Mouse (Mus musculus) kidney, adult 9 months (tissue): ENCODE data around the gene 1700016D06Rik.

Source experiments
- DNase-seq: peaks from one replicate; pipeline ENCODE4 v3.0.0; 2022

Gene 1700016D06Rik

DNA sequence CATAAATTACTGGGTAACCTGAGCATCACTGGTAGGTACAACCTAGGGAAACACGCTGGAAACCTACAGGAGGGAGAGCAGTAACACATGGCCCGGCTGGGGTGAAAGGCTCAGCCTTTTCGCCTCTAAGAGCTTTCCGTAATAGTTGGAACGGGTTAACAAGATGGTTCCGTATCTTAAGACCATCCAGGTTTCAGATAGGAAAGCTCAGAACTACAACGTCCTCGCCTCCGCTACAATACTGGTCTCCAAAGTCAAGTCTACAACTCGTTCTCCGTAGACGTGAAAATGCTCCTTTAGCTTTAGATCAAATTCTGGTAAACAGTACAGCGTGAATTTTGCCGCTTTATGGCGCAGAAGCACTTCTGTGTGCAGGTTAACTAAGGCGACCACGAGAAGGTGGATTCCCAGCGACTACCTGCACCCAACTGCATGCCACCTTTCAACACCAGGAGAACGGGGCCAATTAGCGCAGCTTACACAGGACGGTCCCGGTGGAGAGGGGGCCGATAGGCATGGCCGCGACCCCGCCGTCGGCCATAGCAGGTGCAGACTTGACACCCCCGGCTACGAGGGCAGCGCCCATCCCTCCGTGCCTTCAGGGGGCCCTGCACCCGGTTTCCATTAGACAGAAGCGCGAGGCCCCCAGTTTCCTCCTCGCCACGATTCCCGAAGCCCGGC is 66.4 kb downstream of the 1700016D06Rik start:
- DNase-seq, result peak; percentile 19

DNA sequence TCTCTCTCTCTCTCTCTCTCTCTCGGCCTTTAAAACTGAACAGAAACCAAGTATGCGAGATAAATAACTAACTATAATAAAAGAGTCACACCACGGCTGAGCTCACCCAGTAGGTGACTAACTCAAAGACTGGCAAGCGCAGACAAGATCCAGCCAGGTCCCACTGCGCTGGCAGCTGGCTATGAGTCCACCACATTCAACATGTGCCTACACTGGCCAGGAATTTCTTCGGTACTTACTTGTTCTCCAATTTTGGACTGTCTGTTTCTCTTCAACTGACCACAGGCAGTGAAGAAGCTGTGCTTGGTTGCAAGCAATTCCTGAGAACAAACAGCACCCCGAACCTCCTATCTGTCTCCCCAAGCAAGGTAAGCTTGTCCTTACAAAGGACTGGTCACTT is 67.4 kb downstream of the 1700016D06Rik start:
- DNase-seq, result peak; percentile 52

GRCm38 (mm10) chr8:11632406-11632805 is 68.5 kb downstream of the 1700016D06Rik start:
- DNase-seq, result peak; percentile 76

- DNase-seq, result no peak
Measured at GRCm38 (mm10) chr8:11629206-11629605, 71.7 kb downstream of the 1700016D06Rik start.

DNA sequence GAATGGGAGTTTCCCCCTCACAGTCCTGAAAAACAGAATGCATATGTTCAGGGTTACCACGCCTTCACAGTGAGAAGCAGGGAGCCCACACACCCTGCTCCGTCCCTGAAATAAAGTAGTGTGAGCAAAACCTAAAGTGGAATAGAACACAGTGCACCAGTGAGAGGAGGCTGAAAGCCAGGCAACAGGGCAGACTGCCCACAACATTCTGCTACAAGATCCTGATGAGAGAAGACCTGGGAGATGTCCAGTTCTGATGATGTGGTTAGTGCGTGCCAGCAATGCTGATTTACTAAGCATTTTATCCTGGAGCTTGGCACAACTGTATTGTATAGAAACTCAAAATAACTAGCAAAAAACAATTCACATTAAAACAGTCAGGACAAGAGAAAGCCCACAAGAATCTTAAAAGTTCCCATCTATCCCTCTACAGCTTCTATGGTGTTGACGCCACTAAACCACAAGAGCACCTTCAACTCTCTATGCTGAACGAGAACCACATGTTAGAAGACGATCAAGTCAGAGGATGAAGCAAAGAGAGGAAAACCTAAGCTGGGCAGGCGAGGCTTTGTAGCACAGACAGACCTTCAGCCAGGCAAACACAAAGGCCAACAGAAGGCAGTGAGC is 72.2 kb downstream of the 1700016D06Rik start:
- no peak for DNase-seq

- peak; percentile 16 for DNase-seq
Measured at GRCm38 (mm10) chr8:11627717-11628116, 73.1 kb downstream of the 1700016D06Rik start.

DNA sequence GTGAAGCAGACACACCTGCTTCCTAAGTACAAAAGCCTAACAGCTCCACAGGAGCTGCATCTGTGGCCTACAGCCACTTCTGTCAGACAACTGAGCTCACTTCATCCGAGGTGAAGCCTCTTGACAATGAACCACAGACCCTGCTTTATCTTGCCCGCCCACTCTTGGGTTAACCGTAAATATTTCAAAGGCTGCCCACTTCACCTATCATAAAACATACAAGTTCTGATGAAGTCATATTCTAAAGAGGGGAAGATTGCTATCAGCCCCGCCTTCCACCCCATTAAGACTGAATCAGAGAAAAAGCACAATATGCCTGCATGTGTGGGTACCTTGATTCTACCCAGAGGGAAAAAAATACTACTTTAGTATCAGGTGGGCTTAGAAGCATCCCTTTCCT is 75.8 kb downstream of the 1700016D06Rik start:
- DNase-seq, result no peak

GRCm38 (mm10) chr8:11619091-11619490 is 81.8 kb downstream of the 1700016D06Rik start:
- DNase-seq, result no peak

- no peak for DNase-seq
Measured at GRCm38 (mm10) chr8:11618063-11618462, 82.8 kb downstream of the 1700016D06Rik start.

GRCm38 (mm10) chr8:11616294-11616693 is 84.6 kb downstream of the 1700016D06Rik start:
- peak; percentile 47 for DNase-seq

GRCm38 (mm10) chr8:11614126-11614835 is 86.6 kb downstream of the 1700016D06Rik start:
- DNase-seq, result no peak

GRCm38 (mm10) chr8:11608848-11609247 is 92.0 kb downstream of the 1700016D06Rik start:
- no peak for DNase-seq
